In the genomic region with DNA sequence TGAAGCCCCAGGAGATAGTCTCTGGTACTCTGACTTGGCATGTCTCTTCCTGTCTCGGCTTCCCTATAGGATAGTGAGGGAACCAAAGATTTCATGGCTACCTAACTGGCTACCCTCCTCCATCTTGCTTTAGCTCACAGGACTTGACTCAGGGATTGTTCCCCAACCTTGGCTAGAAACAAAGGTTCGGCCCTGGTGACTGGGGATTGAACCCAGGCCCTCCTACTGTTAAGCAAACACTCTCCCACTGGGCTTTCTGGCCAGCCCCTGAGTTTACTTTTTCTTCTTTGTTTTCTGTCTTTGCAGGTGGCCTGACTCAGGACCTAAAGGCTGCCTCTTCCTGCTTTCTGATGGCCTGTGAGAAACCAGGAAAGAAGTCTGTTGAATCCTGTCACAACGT, we compare ENCODE assay signal across 19 mouse cellular contexts. TPM values are rescaled to one million over a fixed set of nuclear protein-coding genes. Genes with fewer than 3 reads are reported as not detected.
DNase-seq lines count a peak whose midpoint lies in the region; ATAC-seq and TF ChIP-seq lines count a peak whose summit lies in the region.
"Had no signal": no experiment of that assay in that cellular context is flagged by ENCODE, and none has a peak within 500 bp of the region (broad histone marks: within the 10 kb centered on the region; RNA-seq: fewer than 3 reads in every experiment).

No protein-coding gene starts in this region.

- H3K4me1 ChIP-seq in hindbrain, embryonic 12.5 days, result peaks cover 9% of the 10 kb centered on the region; the same call in 1 of the 2 replicates
- H3K4me1 ChIP-seq in hindbrain, embryonic 11.5 days (replicated peaks; ENCODE audit: control insufficient read depth, insufficient read depth, low read length), result no peaks in the 10 kb centered on the region
- no peaks in the 10 kb centered on the region; the same call in 1 of the 2 replicates for H3K4me1 ChIP-seq in testis, adult 2 months (ENCODE audit: control insufficient read depth, insufficient read depth, low read length)
- H3K4me1 ChIP-seq in hindbrain, embryonic 15.5 days (replicated peaks), result 0 out of 2 replicates have a peak, but pooled peaks cover 3% of the 10 kb centered on the region
- H3K4me1 ChIP-seq: lung, embryonic 15.5 days; neural tube, embryonic 15.5 days had no signal

- H3K27me3 ChIP-seq in hindbrain, embryonic 12.5 days, result no peaks in the 10 kb centered on the region
- H3K27me3 ChIP-seq in hindbrain, embryonic 11.5 days (ENCODE audit: control insufficient read depth, insufficient read depth, low read length), result no peaks in the 10 kb centered on the region
- no peaks in the 10 kb centered on the region for H3K27me3 ChIP-seq in testis, adult 2 months (ENCODE audit: control insufficient read depth, insufficient read depth, low read length)
- no peaks in the 10 kb centered on the region for H3K27me3 ChIP-seq in hindbrain, embryonic 15.5 days
- H3K27me3 ChIP-seq: lung, embryonic 15.5 days; neural tube, embryonic 15.5 days had no signal

- H3K4me3 ChIP-seq in hindbrain, embryonic 12.5 days, result no peak overlapping the region
- no peak overlapping the region for H3K4me3 ChIP-seq in hindbrain, embryonic 11.5 days (ENCODE audit: low read depth, low read length)
- no peak overlapping the region for H3K4me3 ChIP-seq in testis, adult 2 months (ENCODE audit: control insufficient read depth, low read depth, low read length)
- H3K4me3 ChIP-seq in hindbrain, embryonic 15.5 days, result no peak overlapping the region
- H3K4me3 ChIP-seq: erythroblast, embryonic 14.5 days; lung, embryonic 15.5 days; neural tube, embryonic 15.5 days had no signal

- TF ChIP-seq POLR2A in testis, adult 2 months (IDR thresholded peaks at IDR 0.05; ENCODE audit: control insufficient read depth, low read depth, low read length), result no peak

- ATAC-seq in hindbrain, embryonic 12.5 days (ENCODE audit: low FRiP score), result no peak
- ATAC-seq in hindbrain, embryonic 11.5 days (ENCODE audit: low FRiP score), result no peak
- ATAC-seq in hindbrain, embryonic 15.5 days (ENCODE audit: low FRiP score, low read depth), result no peak
- ATAC-seq in megakaryocyte, adult 5-6 weeks (ENCODE audit: poor library complexity, severe bottlenecking), result no peak

- H3K9ac ChIP-seq in hindbrain, embryonic 12.5 days, result no peak overlapping the region
- H3K9ac ChIP-seq in hindbrain, embryonic 11.5 days (ENCODE audit: low read depth, low read length), result no peak overlapping the region
- no peak overlapping the region for H3K9ac ChIP-seq in hindbrain, embryonic 15.5 days
- H3K9ac ChIP-seq: lung, embryonic 15.5 days; neural tube, embryonic 15.5 days had no signal

- TF ChIP-seq CTCF in testis, adult 2 months (IDR thresholded peaks at IDR 0.05; ENCODE audit: control insufficient read depth, insufficient read depth, insufficient replicate concordance, low read depth, low read length), result no peak

- H3K4me2 ChIP-seq in hindbrain, embryonic 12.5 days (replicated peaks), result no peak overlapping the region
- no peak overlapping the region for H3K4me2 ChIP-seq in hindbrain, embryonic 11.5 days (replicated peaks; ENCODE audit: low read depth, low read length)
- no peak overlapping the region for H3K4me2 ChIP-seq in hindbrain, embryonic 15.5 days
- H3K4me2 ChIP-seq: lung, embryonic 15.5 days; neural tube, embryonic 15.5 days had no signal

- H3K36me3 ChIP-seq in hindbrain, embryonic 12.5 days, result peaks cover 34% of the 10 kb centered on the region
- peaks cover 3% of the 10 kb centered on the region; the same call in 1 of the 2 replicates for H3K36me3 ChIP-seq in hindbrain, embryonic 11.5 days (ENCODE audit: control insufficient read depth, insufficient read depth, low read length)
- no peaks in the 10 kb centered on the region for H3K36me3 ChIP-seq in testis, adult 2 months (ENCODE audit: control insufficient read depth, insufficient read depth, low read length)
- peaks cover 26% of the 10 kb centered on the region for H3K36me3 ChIP-seq in hindbrain, embryonic 15.5 days

- H3K27ac ChIP-seq in hindbrain, embryonic 12.5 days, result peak overlapping the region; percentile 48; the same call in 1 of the 2 replicates
- no peak overlapping the region for H3K27ac ChIP-seq in hindbrain, embryonic 11.5 days (ENCODE audit: low read depth, low read length)
- H3K27ac ChIP-seq in testis, adult 2 months (ENCODE audit: control insufficient read depth, insufficient read depth, low read depth, low read length), result peak overlapping the region; percentile 58; the same call in 1 of the 2 replicates
- 0 out of 2 replicates have a peak overlapping the region, but pooled peaks have one; percentile 30 for H3K27ac ChIP-seq in hindbrain, embryonic 15.5 days (replicated peaks)
- H3K27ac ChIP-seq: lung, embryonic 15.5 days; neural tube, embryonic 15.5 days had no signal

- 25% methylated on average over 3 of the region's 3 CpGs for WGBS in hindbrain, embryonic 12.5 days
- WGBS in hindbrain, embryonic 11.5 days, result 31% methylated on average over 3 of the region's 3 CpGs
- 18% methylated on average over 3 of the region's 3 CpGs for WGBS in hindbrain, embryonic 15.5 days

- DNase-seq in hindbrain, embryonic 11.5 days (ENCODE audit: low spot score), result no peak
- no peak for DNase-seq in testis, postnatal 14 days (ENCODE audit: low spot score)
- DNase-seq in gastrocnemius, adult 18-20 months (ENCODE audit: low spot score), result no peak
- no peak for DNase-seq in embryo, embryonic 10.5 days (ENCODE audit: low spot score)
- DNase-seq: gastrocnemius, postnatal 10 days; kidney, adult 8-10 months; layer of hippocampus, adult 9-11 months; right cerebral cortex, postnatal 14 days had no signal

- H3K9me3 ChIP-seq in hindbrain, embryonic 12.5 days (replicated peaks), result no peaks in the 10 kb centered on the region
- H3K9me3 ChIP-seq in hindbrain, embryonic 11.5 days (ENCODE audit: control insufficient read depth, low read length), result no peaks in the 10 kb centered on the region
- no peaks in the 10 kb centered on the region for H3K9me3 ChIP-seq in hindbrain, embryonic 15.5 days
- H3K9me3 ChIP-seq: lung, embryonic 15.5 days; neural tube, embryonic 15.5 days had no signal

RNA-seq across cellular contexts. Expression of a gene that starts 9.9 kb away (rescaled TPM):
- 46.6 and 56.9 TPM in 2 replicates for polyA plus RNA-seq in hindbrain, embryonic 12.5 days (2016; fragmentation: Nextera tagmentation; extraction: Ambion mirVana)
- polyA plus RNA-seq in hindbrain, embryonic 11.5 days (2014; fragmentation: Nextera tagmentation; extraction: Ambion mirVana), result 42.1 and 53.1 TPM in 2 replicates
- 3.6 and 3.7 TPM in 2 replicates for polyA plus RNA-seq in testis, adult 2 months (2012; rRNA removed)
- polyA plus RNA-seq in hindbrain, embryonic 15.5 days (2015; fragmentation: Nextera tagmentation; extraction: Ambion mirVana), result 45.1 and 52.5 TPM in 2 replicates
- total RNA-seq in megakaryocyte, adult 5-6 weeks (2015), result 4.3 and 10.3 TPM in 2 replicates
- total RNA-seq in megakaryocyte, adult 5-6 weeks (2017), result 3.8 and 14.3 TPM in 2 replicates
- 10 to 100 TPM; 29.9 to 35.5 TPM for total RNA-seq in gastrocnemius, adult 18-20 months (2021)

RNA-seq across cellular contexts. Expression of a gene that starts 36.9 kb away (rescaled TPM):
- 31.9 and 32.2 TPM in 2 replicates for polyA plus RNA-seq in hindbrain, embryonic 12.5 days (2016; fragmentation: Nextera tagmentation; extraction: Ambion mirVana)
- 18.6 and 22.2 TPM in 2 replicates for polyA plus RNA-seq in hindbrain, embryonic 11.5 days (2014; fragmentation: Nextera tagmentation; extraction: Ambion mirVana)
- polyA plus RNA-seq in testis, adult 2 months (2012; rRNA removed), result 2.0 and 2.5 TPM in 2 replicates
- 31.5 and 32.4 TPM in 2 replicates for polyA plus RNA-seq in hindbrain, embryonic 15.5 days (2015; fragmentation: Nextera tagmentation; extraction: Ambion mirVana)
- 17.6 and 18.9 TPM in 2 replicates for total RNA-seq in megakaryocyte, adult 5-6 weeks (2015)
- total RNA-seq in megakaryocyte, adult 5-6 weeks (2017), result 21.6 and 25.9 TPM in 2 replicates
- 10 to 100 TPM; 59.6 to 65.3 TPM for total RNA-seq in gastrocnemius, adult 18-20 months (2021)

RNA-seq across cellular contexts. Expression of a gene that starts 45.3 kb away (rescaled TPM):
- 3.5 and 5.2 TPM in 2 replicates for polyA plus RNA-seq in hindbrain, embryonic 12.5 days (2016; fragmentation: Nextera tagmentation; extraction: Ambion mirVana)
- 2.0 and 3.2 TPM in 2 replicates for polyA plus RNA-seq in hindbrain, embryonic 11.5 days (2014; fragmentation: Nextera tagmentation; extraction: Ambion mirVana)
- polyA plus RNA-seq in testis, adult 2 months (2012; rRNA removed), result 0.43 TPM in 1 of 2 replicates, not detected in the other
- 4.6 and 4.7 TPM in 2 replicates for polyA plus RNA-seq in hindbrain, embryonic 15.5 days (2015; fragmentation: Nextera tagmentation; extraction: Ambion mirVana)
- total RNA-seq in megakaryocyte, adult 5-6 weeks (2015), result not detected in 2 replicates
- not detected in 2 replicates for total RNA-seq in megakaryocyte, adult 5-6 weeks (2017)
- not detected for total RNA-seq in gastrocnemius, adult 18-20 months (2021)
- total RNA-seq: gastrocnemius, postnatal 10 days; heart, postnatal 25 days; left cerebral cortex, postnatal 4 days; megakaryocyte-erythroid progenitor cell, adult 5-6 weeks had no signal
- polyA plus RNA-seq: erythroblast, embryonic 14.5 days; urinary bladder, adult 2 months had no signal
